Mouse (Mus musculus): ENCODE measurements around the gene Ppm1h. TPM values are rescaled to one million over a fixed set of nuclear protein-coding genes. Genes with fewer than 3 reads are reported as not detected.
"Not testable (repeated sequence)": the region's sequence is repeated elsewhere in the genome, so short reads cannot be mapped to it uniquely, and the experiment has no call there.

Gene Ppm1h
- polyA plus RNA-seq, 1 experiment from 2014 or later, result 20.3 TPM

GRCm38 (mm10) chr10:122950966-122951365, 272.4 kb downstream of the Ppm1h start:
- Histone ChIP-seq H3K9me3 (no peaks in the 10 kb centered on the region), H3K4me1 (replicated peaks) (no peaks in the 10 kb centered on the region), H3K27ac (no peak overlapping the region), H3K27me3 (no peaks in the 10 kb centered on the region), H3K4me2 (no peak overlapping the region), H3K36me3 (no peaks in the 10 kb centered on the region), H3K4me3 (no peak overlapping the region), H3K9ac (no peak overlapping the region)
- no peak for ATAC-seq (ENCODE audit: low FRiP score)
- 47% methylated on average over 6 of the region's 6 CpGs for WGBS

GRCm38 (mm10) chr10:122953576-122953975, 275.0 kb downstream of the Ppm1h start:
- ATAC-seq (ENCODE audit: low FRiP score), result no peak
- Histone ChIP-seq H3K4me3 (no peak overlapping the region), H3K27ac (no peak overlapping the region), H3K9me3 (no peaks in the 10 kb centered on the region), H3K9ac (no peak overlapping the region), H3K4me1 (replicated peaks) (no peaks in the 10 kb centered on the region), H3K27me3 (no peaks in the 10 kb centered on the region), H3K4me2 (no peak overlapping the region), H3K36me3 (no peaks in the 10 kb centered on the region)
- WGBS, result 90% methylated on average over 9 of the region's 9 CpGs

GRCm38 (mm10) chr10:122957918-122958317, 279.4 kb downstream of the Ppm1h start:
- no peak for ATAC-seq (ENCODE audit: low FRiP score)
- Histone ChIP-seq H3K4me1 (replicated peaks) (peaks cover 18% of the 10 kb centered on the region), H3K27me3 (no peaks in the 10 kb centered on the region)

GRCm38 (mm10) chr10:122958699-122959098, 280.1 kb downstream of the Ppm1h start:
- ATAC-seq (ENCODE audit: low FRiP score), result no peak
- no peaks in the 10 kb centered on the region for H3K9me3 ChIP-seq
- WGBS, result 85% methylated on average over 5 of the region's 5 CpGs
- no peak overlapping the region for H3K9ac ChIP-seq
- no peaks in the 10 kb centered on the region for H3K36me3 ChIP-seq
- H3K27me3 ChIP-seq, result no peaks in the 10 kb centered on the region
- H3K27ac ChIP-seq, result no peak overlapping the region
- H3K4me1 ChIP-seq (replicated peaks), result peaks cover 25% of the 10 kb centered on the region
- no peak overlapping the region for H3K4me3 ChIP-seq
- no peak overlapping the region for H3K4me2 ChIP-seq

More at GRCm38 (mm10) chr10:122957918-122958317, 279.4 kb downstream of the Ppm1h start:
- Histone ChIP-seq H3K36me3 (no peaks in the 10 kb centered on the region), H3K4me3 (no peak overlapping the region), H3K9ac (no peak overlapping the region), H3K4me2 (no peak overlapping the region), H3K27ac (no peak overlapping the region), H3K9me3 (no peaks in the 10 kb centered on the region)
- WGBS, result 99% methylated on average over 2 of the region's 2 CpGs

- no peak overlapping the region for H3K4me2 ChIP-seq
- no peak overlapping the region for H3K9ac ChIP-seq
These were observed 281.7 kb downstream of the Ppm1h start for GRCm38 (mm10) chr10:122960216-122960615.

GRCm38 (mm10) chr10:122960738-122961137, 282.2 kb downstream of the Ppm1h start:
- Histone ChIP-seq H3K4me2 (no peak overlapping the region), H3K27ac (peak overlapping the region; percentile 35; the same call in 1 of the 2 replicates), H3K27me3 (no peaks in the 10 kb centered on the region), H3K4me3 (no peak overlapping the region), H3K4me1 (replicated peaks) (peaks cover 41% of the 10 kb centered on the region), H3K9ac (no peak overlapping the region), H3K36me3 (no peaks in the 10 kb centered on the region), H3K9me3 (no peaks in the 10 kb centered on the region)
- whole genome bisulfite sequencing, result 62% methylated on average over 16 of the region's 16 CpGs
- ATAC-seq (ENCODE audit: low FRiP score), result no peak

More at GRCm38 (mm10) chr10:122960216-122960615, 281.7 kb downstream of the Ppm1h start:
- Histone ChIP-seq H3K9me3 (no peaks in the 10 kb centered on the region), H3K27ac (no peak overlapping the region), H3K4me3 (no peak overlapping the region), H3K4me1 (replicated peaks) (peaks cover 40% of the 10 kb centered on the region), H3K27me3 (no peaks in the 10 kb centered on the region), H3K36me3 (no peaks in the 10 kb centered on the region)
- 85% methylated on average over 16 of the region's 16 CpGs for WGBS
- ATAC-seq (ENCODE audit: low FRiP score), result no peak

- H3K27me3 ChIP-seq, result no peaks in the 10 kb centered on the region
- no peaks in the 10 kb centered on the region for H3K9me3 ChIP-seq
- no peaks in the 10 kb centered on the region for H3K36me3 ChIP-seq
- no peak overlapping the region for H3K4me2 ChIP-seq
- WGBS, result 67% methylated on average over 9 of the region's 9 CpGs
- H3K27ac ChIP-seq, result 0 out of 2 replicates have a peak overlapping the region, but pooled peaks have one; percentile 35
- no peak overlapping the region for H3K4me3 ChIP-seq
- no peak for ATAC-seq (ENCODE audit: low FRiP score)
- H3K9ac ChIP-seq, result no peak overlapping the region
- H3K4me1 ChIP-seq (replicated peaks), result peaks cover 44% of the 10 kb centered on the region
These were observed 282.9 kb downstream of the Ppm1h start for GRCm38 (mm10) chr10:122961494-122961893.

GRCm38 (mm10) chr10:122962651-122963050, 284.1 kb downstream of the Ppm1h start:
- Histone ChIP-seq H3K36me3 (no peaks in the 10 kb centered on the region), H3K4me1 (replicated peaks) (peaks cover 44% of the 10 kb centered on the region), H3K27me3 (no peaks in the 10 kb centered on the region), H3K27ac (no peak overlapping the region), H3K9ac (no peak overlapping the region), H3K4me2 (no peak overlapping the region), H3K9me3 (0 out of 2 replicates have a peak, but pooled peaks cover under 1% of the 10 kb centered on the region), H3K4me3 (no peak overlapping the region)
- ATAC-seq (ENCODE audit: low FRiP score), result no peak
- WGBS, result 54% methylated on average over 9 of the region's 9 CpGs

GRCm38 (mm10) chr10:122963463-122964240, 285.1 kb downstream of the Ppm1h start:
- peak overlapping the region; percentile 49 for H3K4me2 ChIP-seq
- peak overlapping the region; percentile 62 for H3K27ac ChIP-seq
- peak; percentile 52; the same call in 1 of the 2 replicates for ATAC-seq (ENCODE audit: low FRiP score)
- H3K9ac ChIP-seq, result peak overlapping the region; percentile 64
- WGBS, result under 1% methylated on average over 21 of the region's 21 CpGs
- H3K4me3 ChIP-seq, result peak overlapping the region; percentile 20
- H3K27me3 ChIP-seq, result no peaks in the 10 kb centered on the region
- H3K4me1 ChIP-seq (replicated peaks), result peaks cover 44% of the 10 kb centered on the region
- H3K9me3 ChIP-seq, result 0 out of 2 replicates have a peak, but pooled peaks cover 3% of the 10 kb centered on the region
- no peaks in the 10 kb centered on the region for H3K36me3 ChIP-seq

- Histone ChIP-seq H3K36me3 (no peaks in the 10 kb centered on the region), H3K4me1 (replicated peaks) (peaks cover 44% of the 10 kb centered on the region), H3K27ac (peak overlapping the region; percentile 62), H3K9me3 (0 out of 2 replicates have a peak, but pooled peaks cover 3% of the 10 kb centered on the region), H3K4me3 (peak overlapping the region; percentile 20; the same call in 1 of the 2 replicates), H3K9ac (peak overlapping the region; percentile 26; the same call in 1 of the 2 replicates), H3K4me2 (peak overlapping the region; percentile 49), H3K27me3 (no peaks in the 10 kb centered on the region)
- ATAC-seq (ENCODE audit: low FRiP score), result peak; percentile 46
- WGBS, result 18% methylated on average over 4 of the region's 4 CpGs
These were observed 285.7 kb downstream of the Ppm1h start for GRCm38 (mm10) chr10:122964241-122964636.

GRCm38 (mm10) chr10:122965650-122966049, 287.1 kb downstream of the Ppm1h start:
- not testable (repeated sequence) for H3K9ac ChIP-seq; H3K27ac ChIP-seq; H3K36me3 ChIP-seq; H3K27me3 ChIP-seq; H3K9me3 ChIP-seq; H3K4me2 ChIP-seq; H3K4me3 ChIP-seq; ATAC-seq (ENCODE audit: low FRiP score)
- WGBS, result 57% methylated on average over 5 of the region's 5 CpGs
- peaks cover 41% of the 10 kb centered on the region for H3K4me1 ChIP-seq (replicated peaks)

GRCm38 (mm10) chr10:122966421-122966820, 287.9 kb downstream of the Ppm1h start:
- WGBS, result 72% methylated on average over 7 of the region's 7 CpGs
- H3K4me3 ChIP-seq, result no peak overlapping the region
- no peaks in the 10 kb centered on the region for H3K27me3 ChIP-seq
- no peak overlapping the region for H3K4me2 ChIP-seq
- no peak overlapping the region for H3K9ac ChIP-seq
- ATAC-seq (ENCODE audit: low FRiP score), result no peak
- H3K9me3 ChIP-seq, result 0 out of 2 replicates have a peak, but pooled peaks cover 3% of the 10 kb centered on the region
- no peaks in the 10 kb centered on the region for H3K36me3 ChIP-seq
- H3K4me1 ChIP-seq (replicated peaks), result peaks cover 33% of the 10 kb centered on the region
- no peak overlapping the region for H3K27ac ChIP-seq
